Mouse (Mus musculus) forebrain, embryonic 14.5 days (tissue): ENCODE data around the gene Stoml1. TPM values are rescaled to one million over a fixed set of nuclear protein-coding genes. Genes with fewer than 3 reads are reported as not detected.

Experiments used
- ATAC-seq: fragments of 200-750 bp; cut with Nextera tagmentation; 2 replicates; pipeline ENCODE4 v1.8.0; 2017; ENCODE audit warnings: mild to moderate bottlenecking, moderate library complexity
- DNase-seq: peaks from one replicate; pipeline ENCODE4 v3.0.0-alpha.2; 2015; ENCODE audit warnings: low spot score
- H3K27ac ChIP-seq: fragments of 300-500 bp; sonication (generic); 2 replicates; pipeline ENCODE4 v1.5.1; 2014; ENCODE audit warnings: low read depth, mild to moderate bottlenecking, control low read depth, low read length, moderate library complexity
- H3K27me3 ChIP-seq: fragments of 300-500 bp; sonication (generic); replicated peaks from 2 replicates; pipeline ENCODE4 v1.6.1; 2014; ENCODE audit warnings: low read length, control low read depth, mixed read lengths; ENCODE audit not compliant: control insufficient read depth, insufficient read depth
- H3K36me3 ChIP-seq: fragments of 300-500 bp; sonication (generic); 2 replicates; pipeline ENCODE4 v1.6.1; 2014; ENCODE audit warnings: low read length, control low read depth; ENCODE audit not compliant: control insufficient read depth, insufficient read depth
- H3K4me1 ChIP-seq: fragments of 300-500 bp; sonication (generic); 2 replicates; pipeline ENCODE4 v1.6.1; 2014; ENCODE audit warnings: antibody characterized with exemption, low read length, control low read depth; ENCODE audit not compliant: control insufficient read depth, insufficient read depth
- H3K4me2 ChIP-seq: fragments of 300-500 bp; sonication (generic); 2 replicates; pipeline ENCODE4 v1.6.1; 2014; ENCODE audit warnings: mild to moderate bottlenecking, control low read depth, low read length
- H3K4me3 ChIP-seq: fragments of 300-500 bp; sonication (generic); 2 replicates; pipeline ENCODE4 v1.5.1; 2014; ENCODE audit warnings: low read depth, low read length, control low read depth
- H3K9ac ChIP-seq: fragments of 300-500 bp; sonication (generic); 2 replicates; pipeline ENCODE4 v1.6.1; 2014; ENCODE audit warnings: mild to moderate bottlenecking, low read length, control low read depth, moderate library complexity
- H3K9me3 ChIP-seq: fragments of 300-500 bp; sonication (generic); replicated peaks from 2 replicates; pipeline ENCODE4 v1.6.1; 2016; ENCODE audit warnings: low read length, control low read depth, mixed read lengths; ENCODE audit not compliant: control insufficient read depth
- WGBS: fragments of 180-500 bp; shearing (Covaris S2); extraction: QIAGEN DNeasy Blood & Tissue Kit; methylation state at CpG from one replicate; pipeline ENCODE4 v1.1.7; 2014; 5-methylcytosine and 5-hydroxymethylcytosine counted together
- polyA plus RNA-seq: library from polyadenylated mRNA; unstranded; fragments of >200 nt; fragmentation: Nextera tagmentation; extraction: Ambion mirVana; gene quantifications from 2 replicates; pipeline ENCODE4 v1.2.1, GENCODE M21; 2014

The Stoml1 gene
- polyA plus RNA-seq, 1 experiment from 2014 or later: 75.1 TPM

DNA sequence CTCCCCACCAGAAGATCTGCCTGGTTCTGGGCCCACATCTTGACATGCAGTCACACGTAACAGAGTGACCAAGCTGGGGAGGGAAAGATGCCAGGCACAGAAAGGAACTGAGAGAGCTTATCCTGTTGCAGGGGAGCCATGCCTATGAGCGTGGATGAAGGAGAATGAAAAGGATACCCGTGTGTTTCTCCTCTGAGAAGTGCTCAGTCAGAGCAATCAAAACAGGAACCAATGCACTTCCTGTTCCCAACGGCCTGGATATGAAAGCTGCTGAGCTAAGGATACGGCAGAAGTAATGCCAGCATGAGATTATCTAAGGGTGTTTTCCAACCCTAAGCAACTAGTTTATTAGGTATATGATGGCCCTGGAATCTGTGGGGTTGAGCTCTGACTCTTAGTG lies 20.6 kb upstream of the Stoml1 start:
- no peak overlapping the region for H3K4me3 ChIP-seq
- H3K27me3 ChIP-seq: no peaks in the 10 kb centered on the region
- H3K4me2 ChIP-seq: no peak overlapping the region
- ATAC-seq (no peak), DNase-seq (no peak)
- 81% methylated on average over 5 of the region's 5 CpGs for WGBS
- no peak overlapping the region for H3K27ac ChIP-seq
- H3K36me3 ChIP-seq: peaks cover 27% of the 10 kb centered on the region
- no peaks in the 10 kb centered on the region for H3K9me3 ChIP-seq
- H3K4me1 ChIP-seq: no peaks in the 10 kb centered on the region
- H3K9ac ChIP-seq: no peak overlapping the region

- H3K9ac ChIP-seq: no peak overlapping the region
Measured at GRCm38 (mm10) chr9:58234502-58235015, 18.4 kb upstream of the Stoml1 start.

DNA sequence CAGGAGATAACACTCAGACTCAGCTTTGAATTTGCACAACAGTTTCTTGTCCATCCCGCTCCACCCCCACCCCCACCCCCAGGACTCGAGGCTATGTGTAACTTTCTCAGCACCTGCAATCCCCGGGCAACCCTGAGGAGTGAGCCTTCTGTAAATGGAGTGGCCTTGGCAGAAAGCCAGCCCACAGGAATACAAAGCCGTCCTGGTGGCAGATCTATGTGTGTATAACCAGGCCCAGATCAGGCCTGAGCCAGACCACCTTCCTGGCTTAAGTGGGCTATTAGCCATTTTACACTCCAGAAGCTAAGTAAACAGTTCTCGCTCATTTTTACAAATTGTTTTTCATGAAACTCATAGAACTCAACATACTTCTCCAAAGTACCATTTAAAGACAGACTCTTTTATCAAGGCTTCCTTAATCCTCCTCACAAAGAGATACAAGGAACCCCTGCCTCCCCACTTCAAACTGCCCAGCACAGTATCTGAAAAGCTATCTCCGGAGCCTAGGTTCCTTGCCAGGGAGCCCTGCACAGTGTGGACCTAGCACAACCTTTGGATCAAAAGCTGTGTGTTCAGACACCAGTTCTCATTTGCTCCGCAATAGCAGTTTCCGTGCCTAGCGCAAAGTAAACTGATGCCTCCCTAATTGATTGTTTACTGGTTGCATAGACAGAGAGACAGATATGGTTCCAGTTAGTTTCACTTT lies 11.0 kb upstream of the Stoml1 start:
- Histone ChIP-seq H3K27ac (no peak overlapping the region), H3K9ac (no peak overlapping the region), H3K27me3 (no peaks in the 10 kb centered on the region), H3K4me3 (no peak overlapping the region), H3K4me2 (no peak overlapping the region), H3K4me1 (peaks cover 7% of the 10 kb centered on the region), H3K36me3 (no peaks in the 10 kb centered on the region), H3K9me3 (no peaks in the 10 kb centered on the region)
- ATAC-seq: peak; percentile 75
- peak; percentile 79 for DNase-seq
- 30% methylated on average over 9 of the region's 9 CpGs for WGBS

More at GRCm38 (mm10) chr9:58234502-58235015, 18.4 kb upstream of the Stoml1 start:
- Histone ChIP-seq H3K27me3 (no peaks in the 10 kb centered on the region), H3K4me1 (no peaks in the 10 kb centered on the region), H3K36me3 (peaks cover 11% of the 10 kb centered on the region), H3K4me2 (no peak overlapping the region), H3K27ac (no peak overlapping the region), H3K9me3 (no peaks in the 10 kb centered on the region), H3K4me3 (no peak overlapping the region)
- no peak for ATAC-seq
- DNase-seq: no peak
- 97% methylated on average over 28 of the region's 28 CpGs for WGBS

GRCm38 (mm10) chr9:58242696-58243095 lies 10.3 kb upstream of the Stoml1 start:
- no peak for DNase-seq
- no peak overlapping the region for H3K27ac ChIP-seq
- 90% methylated on average over 5 of the region's 5 CpGs for WGBS
- no peaks in the 10 kb centered on the region for H3K27me3 ChIP-seq
- H3K4me2 ChIP-seq: no peak overlapping the region
- H3K36me3 ChIP-seq: no peaks in the 10 kb centered on the region
- H3K9ac ChIP-seq: no peak overlapping the region
- H3K4me1 ChIP-seq: peaks cover 7% of the 10 kb centered on the region
- H3K4me3 ChIP-seq: no peak overlapping the region
- no peak for ATAC-seq
- H3K9me3 ChIP-seq: no peaks in the 10 kb centered on the region

DNA sequence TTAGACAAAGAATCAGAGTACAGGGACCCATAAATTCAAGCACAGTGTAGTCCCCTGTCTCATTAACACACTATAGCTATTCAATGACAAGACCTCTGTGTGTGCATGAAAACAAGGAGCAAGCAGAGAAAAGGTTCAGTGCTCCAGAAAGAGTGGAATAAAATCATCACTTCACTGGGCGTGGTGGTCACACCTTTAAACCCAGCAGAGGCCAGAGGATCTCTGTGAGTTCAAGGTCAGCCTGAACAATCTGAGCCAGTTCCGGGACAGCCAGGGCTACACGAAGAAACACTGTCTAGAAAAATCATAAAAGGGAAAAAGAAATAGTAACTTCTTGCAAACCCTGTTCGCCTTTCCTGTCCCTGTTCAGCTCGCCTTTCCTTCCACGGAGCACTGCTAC lies 9.3 kb upstream of the Stoml1 start:
- ATAC-seq (no peak), DNase-seq (no peak)
- Histone ChIP-seq H3K4me1 (peaks cover 10% of the 10 kb centered on the region), H3K27me3 (no peaks in the 10 kb centered on the region), H3K9ac (no peak overlapping the region), H3K9me3 (no peaks in the 10 kb centered on the region), H3K4me3 (no peak overlapping the region), H3K36me3 (no peaks in the 10 kb centered on the region), H3K27ac (no peak overlapping the region), H3K4me2 (no peak overlapping the region)
- WGBS: 89% methylated on average over 6 of the region's 6 CpGs

- WGBS: 75% methylated on average over 4 of the region's 4 CpGs
- Histone ChIP-seq H3K27ac (no peak overlapping the region), H3K36me3 (no peaks in the 10 kb centered on the region), H3K27me3 (no peaks in the 10 kb centered on the region), H3K9me3 (no peaks in the 10 kb centered on the region), H3K4me1 (peaks cover 16% of the 10 kb centered on the region), H3K9ac (no peak overlapping the region), H3K4me3 (no peak overlapping the region), H3K4me2 (no peak overlapping the region)
- no peak for DNase-seq
- no peak for ATAC-seq
Measured at GRCm38 (mm10) chr9:58246083-58246591, 6.8 kb upstream of the Stoml1 start.

GRCm38 (mm10) chr9:58247064-58247759 lies 5.8 kb upstream of the Stoml1 start:
- Histone ChIP-seq H3K4me1 (peaks cover 10% of the 10 kb centered on the region), H3K4me2 (peak overlapping the region; percentile 41), H3K4me3 (no peak overlapping the region), H3K27me3 (no peaks in the 10 kb centered on the region), H3K9ac (peak overlapping the region; percentile 52), H3K9me3 (no peaks in the 10 kb centered on the region), H3K36me3 (no peaks in the 10 kb centered on the region), H3K27ac (0 out of 2 replicates have a peak overlapping the region, but pooled peaks have one; percentile 41)
- ATAC-seq: peak; percentile 88
- peak; percentile 90 for DNase-seq
- 16% methylated on average over 25 of the region's 25 CpGs for WGBS

- ATAC-seq: no peak
- Histone ChIP-seq H3K9me3 (no peaks in the 10 kb centered on the region), H3K4me2 (peak overlapping the region; percentile 63), H3K4me1 (peaks cover 9% of the 10 kb centered on the region), H3K4me3 (peak overlapping the region; percentile 41), H3K27me3 (no peaks in the 10 kb centered on the region), H3K27ac (no peak overlapping the region), H3K36me3 (no peaks in the 10 kb centered on the region), H3K9ac (peak overlapping the region; percentile 54)
- no peak for DNase-seq
- WGBS: 53% methylated on average over 7 of the region's 7 CpGs
Measured at GRCm38 (mm10) chr9:58248746-58249413, 4.1 kb upstream of the Stoml1 start.
